Mouse (Mus musculus) bone marrow, adult 2 months (tissue): ENCODE measurements around the gene Krtap1-5. TPM values are rescaled to one million over a fixed set of nuclear protein-coding genes. Genes with fewer than 3 reads are reported as not detected.

Experiments used
- H3K27ac ChIP-seq: fragments of 200-500 bp; 2 replicates; pipeline ENCODE4 v1.5.1; 2012; ENCODE audit warnings: low read depth, mild to moderate bottlenecking, control low read depth, inconsistent platforms, low read length; ENCODE audit not compliant: control insufficient read depth, poor library complexity, insufficient read depth
- H3K4me1 ChIP-seq: fragments of 200-500 bp; 2 replicates; pipeline ENCODE4 v1.6.1; 2011; ENCODE audit warnings: low read length; ENCODE audit not compliant: control insufficient read depth, insufficient read depth
- H3K4me3 ChIP-seq: fragments of 200-500 bp; replicated peaks from 2 replicates; pipeline ENCODE3; 2011; ENCODE audit warnings: mild to moderate bottlenecking, low read depth, low read length, control low read depth; ENCODE audit not compliant: control insufficient read depth
- CTCF ChIP-seq: fragments of 200-500 bp; IDR thresholded peaks from 2 replicates; pipeline ENCODE4 v1.5.1; 2011; ENCODE audit warnings: low read length, control low read depth; ENCODE audit not compliant: control insufficient read depth, insufficient read depth
- POLR2A ChIP-seq: fragments of 200-500 bp; IDR thresholded peaks from 2 replicates; pipeline ENCODE4 v1.6.1; 2011; ENCODE audit warnings: low read depth, mild to moderate bottlenecking, control low read depth, low read length, borderline replicate concordance; ENCODE audit not compliant: control insufficient read depth
- WGBS: fragments of 180-500 bp; shearing (Covaris S2); methylation state at CpG from one replicate; pipeline ENCODE4 v1.1.7; 2018; 5-methylcytosine and 5-hydroxymethylcytosine counted together
- polyA plus RNA-seq: library from polyadenylated mRNA; stranded (reverse); fragments of >200 nt; gene quantifications from 2 replicates; pipeline ENCODE4 v1.2.4, GENCODE M21; 2011; ENCODE audit warnings: low replicate concordance; ENCODE audit not compliant: missing spikeins, insufficient read depth, insufficient read length

Gene Krtap1-5
- polyA plus RNA-seq, 1 experiment = 1.5 TPM

DNA sequence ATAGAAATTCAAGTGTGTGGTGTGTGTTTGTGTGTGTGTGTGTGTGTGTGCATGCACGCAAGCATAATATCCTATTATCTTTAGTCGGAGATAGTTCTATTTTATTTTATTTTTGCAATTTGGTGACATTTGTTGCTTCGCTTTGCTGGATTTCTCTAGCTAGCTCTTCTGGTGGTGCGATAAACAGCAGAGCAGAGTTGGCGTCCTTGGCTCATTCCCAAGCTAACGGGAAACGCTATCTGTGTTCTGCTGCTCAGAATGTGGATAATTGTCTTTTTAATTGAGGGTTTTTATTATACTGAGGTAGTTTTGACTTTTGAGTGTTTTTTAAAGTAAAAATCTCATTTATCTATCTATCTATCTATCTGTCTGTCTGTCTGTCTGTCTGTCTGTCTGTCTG, 4.3 kb upstream of the Krtap1-5 start:
- TF ChIP-seq CTCF (no peak), POLR2A (no peak)
- H3K4me3 ChIP-seq = no peak overlapping the region
- H3K4me1 ChIP-seq = no peaks in the 10 kb centered on the region
- WGBS = 91% methylated on average over 7 of the region's 7 CpGs
- H3K27ac ChIP-seq = no peak overlapping the region

- 75% methylated on average over 5 of the region's 5 CpGs for WGBS
- no peak within 1 kb of the TSS for H3K27ac ChIP-seq
Observed at GRCm38 (mm10) chr11:99583245-99583704, 2.5 kb upstream of the Krtap1-5 start, which contains the start of gene Krtap1-4. Gene Krtap1-4 (minus strand): TSS chr11:99583654.

DNA sequence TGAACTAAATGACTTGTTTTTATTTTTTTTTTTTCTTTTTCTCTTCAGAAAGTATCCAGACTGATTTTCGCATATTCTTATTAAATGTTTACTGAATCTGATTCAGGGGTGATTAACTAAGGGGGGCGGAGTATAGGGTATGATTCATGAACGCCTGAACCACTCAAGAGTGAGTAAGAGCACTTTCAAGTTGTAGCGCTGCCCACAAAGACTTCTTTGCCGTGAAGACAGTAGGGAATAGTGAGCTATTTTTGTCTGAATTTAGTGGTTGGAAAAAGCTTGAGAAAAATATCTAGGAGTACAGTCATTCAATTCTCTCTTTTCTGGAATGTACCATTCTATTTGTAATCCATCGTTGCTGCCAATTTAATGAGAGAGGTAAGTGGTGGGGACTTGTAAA, 748 bp upstream of the Krtap1-5 start:
- Histone ChIP-seq H3K4me1 (no peaks in the 10 kb centered on the region), H3K27ac (no peak overlapping the region), H3K4me3 (no peak overlapping the region)
- TF ChIP-seq CTCF = no peak
- TF ChIP-seq POLR2A = no peak
- 77% methylated on average over 6 of the region's 6 CpGs for WGBS

More at GRCm38 (mm10) chr11:99583245-99583704, 2.5 kb upstream of the Krtap1-5 start, which contains the start of gene Krtap1-4:
- TF ChIP-seq CTCF (no peak), POLR2A (no peak)
- H3K4me1 ChIP-seq = no peaks in the 10 kb centered on the region
- H3K4me3 ChIP-seq = no peak within 1 kb of the TSS

- H3K4me1 ChIP-seq = no peaks in the 10 kb centered on the region
- WGBS = 91% methylated on average over 5 of the region's 5 CpGs
- no peak overlapping the region for H3K27ac ChIP-seq
- TF ChIP-seq POLR2A (no peak), CTCF (no peak)
- no peak overlapping the region for H3K4me3 ChIP-seq
Observed at GRCm38 (mm10) chr11:99581051-99581450, 235 bp upstream of the Krtap1-5 start.

DNA sequence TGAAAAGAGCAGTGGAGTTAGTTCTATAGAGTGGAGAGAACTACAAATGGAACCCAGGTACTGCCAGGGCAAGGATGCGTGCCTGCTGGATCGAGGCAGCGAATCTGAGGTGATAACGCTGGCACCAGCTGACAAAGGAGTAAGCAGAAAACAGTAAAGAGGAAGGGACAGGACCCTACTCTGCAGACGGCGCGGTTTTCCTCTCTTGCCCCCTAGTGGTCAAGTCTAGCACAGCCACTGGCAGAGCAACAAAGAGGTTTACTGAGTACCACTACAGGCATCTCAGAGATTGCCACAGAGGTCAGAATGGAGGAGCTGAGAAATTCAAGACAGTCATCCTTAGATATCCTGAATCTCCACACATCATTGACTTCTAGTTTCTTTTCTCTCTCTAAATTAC, 6.7 kb downstream of the Krtap1-5 start:
- TF ChIP-seq POLR2A = no peak
- peak; percentile 45; the same call in 1 of the 2 replicates for TF ChIP-seq CTCF
- no peak overlapping the region for H3K4me3 ChIP-seq
- H3K27ac ChIP-seq = no peak overlapping the region
- no peaks in the 10 kb centered on the region; the same call in 1 of the 2 replicates for H3K4me1 ChIP-seq
- under 1% methylated on average over 7 of the region's 7 CpGs for WGBS

DNA sequence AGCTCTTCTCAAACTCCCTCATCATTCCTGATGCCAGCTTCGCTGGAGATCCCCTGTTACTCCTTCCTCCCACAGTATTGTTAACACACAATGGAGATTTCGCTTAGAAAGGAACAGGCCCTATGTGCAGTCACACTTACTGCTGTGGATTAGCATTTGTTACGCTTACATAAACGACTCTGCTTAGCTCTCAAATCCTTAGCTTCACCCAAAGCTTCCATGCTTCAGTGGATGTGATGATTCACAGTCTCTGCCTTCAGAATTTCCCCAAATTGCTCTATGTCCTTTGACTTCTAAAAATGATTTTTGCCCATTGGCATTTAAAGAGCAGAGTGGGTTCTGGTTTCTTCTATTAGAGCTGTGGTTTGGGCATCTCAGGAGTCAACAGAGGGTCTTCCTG, 7.7 kb downstream of the Krtap1-5 start:
- Histone ChIP-seq H3K4me3 (no peak overlapping the region), H3K4me1 (no peaks in the 10 kb centered on the region; the same call in 1 of the 2 replicates), H3K27ac (no peak overlapping the region)
- no peak for TF ChIP-seq CTCF
- TF ChIP-seq POLR2A = no peak
- 61% methylated on average over 4 of the region's 4 CpGs for WGBS

DNA sequence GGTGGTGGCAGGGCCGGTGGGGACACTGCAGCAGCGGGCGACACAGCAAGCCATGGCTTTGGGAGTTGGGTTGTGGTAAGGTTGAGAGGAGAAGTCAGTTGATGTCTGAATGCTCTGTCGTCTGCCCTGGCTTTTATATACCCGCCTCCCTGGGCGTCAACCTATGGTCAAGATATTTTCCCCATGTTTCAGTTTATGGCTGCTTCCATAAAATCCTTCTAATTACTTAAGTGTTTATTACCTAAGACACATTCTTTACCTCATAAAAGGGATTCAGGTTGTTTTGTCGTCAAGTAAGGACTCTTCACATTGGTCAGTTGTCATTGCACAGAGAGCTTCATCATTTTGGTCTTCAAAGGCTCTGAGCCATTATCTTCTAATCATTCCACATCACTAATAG, 14.3 kb downstream of the Krtap1-5 start, which contains the start of gene Krtap3-1:
TSS of gene Krtap3-1 (minus strand) at position 101 of the 400 bp plus-strand sequence.
- Histone ChIP-seq H3K4me1 (no peaks in the 10 kb centered on the region; the same call in 1 of the 2 replicates), H3K4me3 (no peak within 1 kb of the TSS), H3K27ac (no peak within 1 kb of the TSS)
- 81% methylated on average over 7 of the region's 7 CpGs for WGBS
- no peak for TF ChIP-seq CTCF
- TF ChIP-seq POLR2A = no peak

GRCm38 (mm10) chr11:99562580-99562979, 18.2 kb downstream of the Krtap1-5 start:
- WGBS = 73% methylated on average over 6 of the region's 6 CpGs
- H3K4me3 ChIP-seq = no peak overlapping the region
- no peaks in the 10 kb centered on the region for H3K4me1 ChIP-seq
- TF ChIP-seq POLR2A (no peak), CTCF (no peak)
- no peak overlapping the region for H3K27ac ChIP-seq

- Histone ChIP-seq H3K27ac (no peak within 1 kb of the TSS), H3K4me1 (no peaks in the 10 kb centered on the region), H3K4me3 (no peak within 1 kb of the TSS)
- 85% methylated on average over 9 of the region's 9 CpGs for WGBS
- TF ChIP-seq CTCF = no peak
- no peak for TF ChIP-seq POLR2A
Observed at GRCm38 (mm10) chr11:99559366-99559765, 21.4 kb downstream of the Krtap1-5 start, which contains the start of gene Gm11939. Gene Gm11939 (minus strand): TSS chr11:99559466.
